Mouse (Mus musculus) lung, adult 2 months (tissue): ENCODE measurements around the gene Itga9. TPM values are rescaled to one million over a fixed set of nuclear protein-coding genes. Genes with fewer than 3 reads are reported as not detected.

Source experiments
- DNase-seq: peaks from one replicate; pipeline ENCODE4 v3.0.0; 2022
- H3K4me1 ChIP-seq: fragments of 200-500 bp; 2 replicates; pipeline ENCODE4 v1.6.1; 2011; ENCODE audit warnings: low read length; ENCODE audit not compliant: control insufficient read depth, insufficient read depth
- H3K4me3 ChIP-seq: fragments of 200-500 bp; replicated peaks from 2 replicates; pipeline ENCODE3; 2011; ENCODE audit warnings: low read depth, mild to moderate bottlenecking, control low read depth, low read length; ENCODE audit errors: extremely low read depth
- CTCF ChIP-seq: fragments of 200-500 bp; IDR thresholded peaks from 2 replicates; pipeline ENCODE4 v1.5.1; 2011; ENCODE audit warnings: mild to moderate bottlenecking, low read length, control low read depth; ENCODE audit not compliant: insufficient read depth
- POLR2A ChIP-seq: fragments of 200-500 bp; IDR thresholded peaks from 2 replicates; pipeline ENCODE4 v1.6.1; 2011; ENCODE audit warnings: low read depth, mild to moderate bottlenecking, control low read depth, low read length, borderline replicate concordance; ENCODE audit errors: extremely low read depth
- WGBS: fragments of 180-500 bp; shearing (Covaris S2); methylation state at CpG from one replicate; pipeline ENCODE4 v1.1.7; 2018; 5-methylcytosine and 5-hydroxymethylcytosine counted together
- polyA plus RNA-seq: library from polyadenylated mRNA; depleted of rRNA; stranded (reverse); fragments of >200 nt; gene quantifications from 2 replicates; pipeline ENCODE4 v1.2.3, GENCODE M21; 2012

Gene Itga9
- polyA plus RNA-seq, 1 experiment, result 66.2 TPM

GRCm38 (mm10) chr9:118662026-118662425, 55.5 kb downstream of the Itga9 start:
- WGBS, result 80% methylated on average over 8 of the region's 8 CpGs
- DNase-seq, result no peak
- Histone ChIP-seq H3K4me3 (no peak overlapping the region), H3K4me1 (no peaks in the 10 kb centered on the region)
- TF ChIP-seq POLR2A (no peak), CTCF (no peak)

- no peak for DNase-seq
- no peak for TF ChIP-seq CTCF
- TF ChIP-seq POLR2A, result no peak
- Histone ChIP-seq H3K4me3 (no peak overlapping the region), H3K4me1 (no peaks in the 10 kb centered on the region)
- 72% methylated on average over 10 of the region's 10 CpGs for WGBS
These were observed 56.0 kb downstream of the Itga9 start for GRCm38 (mm10) chr9:118662476-118662875.

GRCm38 (mm10) chr9:118663938-118664337, 57.4 kb downstream of the Itga9 start:
- no peak for TF ChIP-seq CTCF
- no peak for TF ChIP-seq POLR2A
- H3K4me1 ChIP-seq, result no peaks in the 10 kb centered on the region

GRCm38 (mm10) chr9:118666069-118666468, 59.6 kb downstream of the Itga9 start:
- WGBS, result 69% methylated on average over 3 of the region's 3 CpGs
- Histone ChIP-seq H3K4me1 (no peaks in the 10 kb centered on the region), H3K4me3 (no peak overlapping the region)
- DNase-seq, result no peak
- no peak for TF ChIP-seq CTCF
- no peak for TF ChIP-seq POLR2A

More at GRCm38 (mm10) chr9:118663938-118664337, 57.4 kb downstream of the Itga9 start:
- no peak for DNase-seq
- 85% methylated on average over 6 of the region's 6 CpGs for WGBS
- no peak overlapping the region for H3K4me3 ChIP-seq

GRCm38 (mm10) chr9:118669696-118670095, 63.2 kb downstream of the Itga9 start:
- WGBS, result 42% methylated on average over 3 of the region's 3 CpGs
- DNase-seq, result no peak
- no peaks in the 10 kb centered on the region for H3K4me1 ChIP-seq
- H3K4me3 ChIP-seq, result no peak overlapping the region
- TF ChIP-seq POLR2A, result no peak
- TF ChIP-seq CTCF, result no peak

GRCm38 (mm10) chr9:118674277-118674676, 67.8 kb downstream of the Itga9 start:
- DNase-seq, result no peak
- 39% methylated on average over 12 of the region's 12 CpGs for WGBS
- TF ChIP-seq CTCF (no peak), POLR2A (no peak)

GRCm38 (mm10) chr9:118674761-118675160, 68.3 kb downstream of the Itga9 start:
- Histone ChIP-seq H3K4me3 (no peak overlapping the region), H3K4me1 (no peaks in the 10 kb centered on the region)
- WGBS, result 89% methylated on average over 22 of the region's 22 CpGs
- DNase-seq, result no peak
- TF ChIP-seq POLR2A (no peak), CTCF (no peak)

More at GRCm38 (mm10) chr9:118674277-118674676, 67.8 kb downstream of the Itga9 start:
- Histone ChIP-seq H3K4me1 (no peaks in the 10 kb centered on the region), H3K4me3 (no peak overlapping the region)

- WGBS, result 84% methylated on average over 8 of the region's 8 CpGs
- Histone ChIP-seq H3K4me3 (no peak overlapping the region), H3K4me1 (no peaks in the 10 kb centered on the region)
- TF ChIP-seq CTCF, result no peak
- TF ChIP-seq POLR2A, result no peak
- DNase-seq, result no peak
These were observed 69.2 kb downstream of the Itga9 start for GRCm38 (mm10) chr9:118675573-118676170.

- no peak for TF ChIP-seq POLR2A
- no peak for TF ChIP-seq CTCF
- WGBS, result 87% methylated on average over 8 of the region's 8 CpGs
- Histone ChIP-seq H3K4me1 (peaks cover 2% of the 10 kb centered on the region), H3K4me3 (no peak overlapping the region)
- no peak for DNase-seq
These were observed 70.2 kb downstream of the Itga9 start for GRCm38 (mm10) chr9:118676692-118677091.

- no peak for TF ChIP-seq CTCF
- TF ChIP-seq POLR2A, result no peak
- WGBS, result 48% methylated on average over 9 of the region's 9 CpGs
- no peak for DNase-seq
These were observed 70.9 kb downstream of the Itga9 start for GRCm38 (mm10) chr9:118677349-118677748.

More at GRCm38 (mm10) chr9:118677349-118677748, 70.9 kb downstream of the Itga9 start:
- Histone ChIP-seq H3K4me3 (no peak overlapping the region), H3K4me1 (peaks cover 6% of the 10 kb centered on the region)
